Mouse (Mus musculus) kidney, postnatal 25 days (tissue): ENCODE results near the gene Scgb1b29.
"Not testable (repeated sequence)": the region's sequence is repeated elsewhere in the genome, so short reads cannot be mapped to it uniquely, and the experiment has no call there.

Experiments
- DNase-seq, 2 experiments: peaks; one replicate each; pipeline ENCODE4 v3.0.0; 2021; ENCODE audit warnings: mixed read lengths in 2 of 2

Gene Scgb1b29

DNA sequence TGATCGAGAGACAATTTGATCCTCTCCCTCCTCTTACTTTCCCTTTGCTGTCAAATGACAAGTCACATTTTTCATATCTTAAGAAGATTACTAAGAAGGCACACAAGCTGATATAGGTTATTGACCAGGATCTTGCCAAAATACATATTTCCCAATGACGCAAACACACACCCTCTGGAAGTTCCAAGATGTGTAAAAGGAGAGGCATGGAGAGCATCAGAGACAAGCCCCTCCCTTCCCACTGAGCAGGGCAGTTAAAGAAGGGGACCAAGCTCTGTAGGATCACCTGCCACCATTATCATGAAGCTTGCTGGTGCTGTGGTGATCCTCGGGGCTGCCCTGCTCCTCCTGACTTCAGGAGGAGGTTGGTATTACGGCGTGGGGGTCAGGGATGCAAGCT is at the start of gene Scgb1b29:
Gene Scgb1b29, plus strand, starts transcription at position 301 of the 400 bp plus-strand sequence.
- not testable (repeated sequence) for DNase-seq

DNA sequence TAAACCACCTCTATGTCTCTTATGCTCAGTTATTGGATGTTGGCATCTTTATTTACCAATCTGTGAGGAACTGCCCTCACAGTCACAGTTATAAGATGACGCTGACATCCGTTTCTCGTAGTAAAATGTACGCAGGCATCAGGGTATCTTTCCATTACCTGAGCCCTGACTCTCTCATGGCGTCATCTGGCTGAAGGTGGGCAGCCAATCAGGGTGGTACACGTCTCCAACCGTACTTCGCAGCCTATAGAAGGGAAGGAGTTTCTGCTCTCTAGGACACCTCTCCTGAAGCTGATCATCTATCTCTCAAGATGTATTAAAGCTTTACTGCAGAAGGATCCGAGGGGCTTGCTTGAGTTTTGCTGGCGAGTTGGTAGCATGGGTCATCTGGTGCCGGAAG is 12.7 kb upstream of the Scgb1b29 start:
- DNase-seq, result not testable (repeated sequence)
